Mouse (Mus musculus): Measurements from ENCODE around the gene Krtap17-1.
A peak's percentile ranks its signal among the peaks of the same experiment; 100 is the strongest.

Krtap17-1 gene

DNA sequence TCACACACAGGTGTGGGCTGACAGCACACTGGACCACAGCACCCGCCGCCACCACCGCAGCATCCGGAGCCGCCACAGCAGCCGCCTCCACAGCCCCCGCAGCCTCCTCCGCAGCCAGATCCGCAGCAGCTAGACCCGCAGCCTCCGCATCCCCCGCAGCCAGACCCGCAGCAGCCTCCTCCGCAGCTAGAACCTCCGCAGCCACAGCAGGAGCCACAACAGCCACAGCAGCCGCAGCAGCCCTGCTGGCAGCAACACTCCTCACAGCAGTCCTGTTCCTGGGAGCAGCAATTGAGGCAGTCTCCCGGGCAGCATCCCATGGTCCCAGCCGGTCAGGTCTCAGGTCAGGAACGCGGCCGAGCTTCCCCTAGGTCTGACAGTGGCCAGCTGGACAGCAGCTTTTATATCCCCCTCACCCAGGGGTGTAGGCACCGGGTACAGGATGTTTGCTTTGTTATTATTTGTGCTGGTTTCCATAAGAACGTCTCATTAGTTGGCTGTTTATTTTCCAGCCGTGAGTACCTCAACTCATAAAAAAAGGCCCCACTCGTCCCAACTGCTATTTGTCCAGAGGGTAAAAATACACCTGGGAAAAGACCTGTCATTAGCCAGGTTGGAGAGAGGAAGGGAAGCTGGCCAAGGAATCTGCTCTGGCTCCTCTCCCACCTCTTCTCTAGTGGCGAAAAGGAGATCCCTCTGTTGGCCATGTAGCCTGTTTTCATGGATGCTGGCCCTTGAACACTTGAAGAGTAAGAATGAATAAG, at the start of gene Krtap17-1:
TSS of gene Krtap17-1 (minus strand) at position 375 of the 764 bp plus-strand sequence.
- DNase-seq (ENCODE audit: low spot score), result no peak

DNA sequence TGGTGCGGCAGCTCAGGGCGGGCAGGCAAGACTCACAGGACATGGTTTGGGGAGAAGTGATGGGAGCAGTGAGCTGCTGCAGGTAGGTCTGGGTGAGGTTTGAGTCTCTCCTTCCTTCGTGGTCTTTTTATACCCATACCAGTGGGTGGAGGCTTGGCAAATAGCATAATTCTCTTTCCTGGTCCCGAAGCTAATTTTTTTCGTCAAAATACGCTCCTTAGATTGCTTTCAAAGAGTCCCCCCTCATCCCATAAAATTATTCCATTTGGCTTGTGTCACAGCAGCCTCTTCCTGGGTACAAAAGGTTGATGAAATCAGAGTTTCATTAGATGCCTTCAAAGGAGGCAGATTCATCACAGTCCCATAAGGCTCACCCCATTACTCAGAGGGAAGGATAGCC, 47.7 kb upstream of the Krtap17-1 start, which contains the start of gene Krt34:
TSS of gene Krt34 (minus strand) at position 101 of the 400 bp plus-strand sequence.
- DNase-seq (ENCODE audit: low spot score), result no peak

DNA sequence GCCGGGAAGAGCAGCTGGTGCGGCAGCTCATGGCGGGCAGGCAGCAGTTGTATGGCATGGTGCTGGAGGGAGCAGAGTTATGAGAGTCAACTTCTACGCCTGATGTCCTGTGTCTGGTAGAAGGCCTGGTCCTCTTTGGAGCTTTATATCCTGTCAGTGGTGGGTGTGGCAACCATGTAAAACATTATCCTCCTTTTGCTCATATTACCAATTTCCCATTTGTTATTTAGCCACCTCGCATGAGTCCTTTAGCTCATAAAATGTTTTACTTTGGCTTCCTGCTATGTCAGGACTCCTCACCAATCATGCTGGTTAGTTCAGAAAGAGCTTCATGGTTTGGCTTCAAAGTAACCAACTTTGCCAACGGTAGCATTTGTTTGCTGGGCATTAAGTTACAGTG, 36.0 kb upstream of the Krtap17-1 start, which contains the start of gene Krt33b:
TSS of gene Krt33b (minus strand) at position 101 of the 400 bp plus-strand sequence.
- DNase-seq (ENCODE audit: low spot score), result no peak

DNA sequence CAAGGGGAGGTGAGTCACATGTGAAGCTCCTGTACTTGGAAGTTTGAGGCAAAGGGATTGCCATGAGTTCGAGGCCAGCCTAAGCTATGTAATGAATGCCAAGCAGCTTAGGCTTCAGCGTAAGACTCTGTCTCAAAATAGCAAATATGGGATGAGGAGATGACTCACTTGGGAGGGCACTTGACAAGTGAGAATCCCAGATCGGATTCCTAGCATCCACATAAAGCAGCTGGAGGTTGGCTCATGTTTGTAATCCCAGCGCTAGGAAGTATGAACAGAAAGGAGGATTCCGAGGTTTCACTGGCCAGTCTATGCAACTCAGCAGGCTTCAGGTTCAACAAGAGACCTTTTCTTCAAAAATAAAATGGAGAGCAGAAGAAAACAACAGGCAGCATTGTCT, 27.6 kb upstream of the Krtap17-1 start:
- no peak for DNase-seq (ENCODE audit: low spot score)

DNA sequence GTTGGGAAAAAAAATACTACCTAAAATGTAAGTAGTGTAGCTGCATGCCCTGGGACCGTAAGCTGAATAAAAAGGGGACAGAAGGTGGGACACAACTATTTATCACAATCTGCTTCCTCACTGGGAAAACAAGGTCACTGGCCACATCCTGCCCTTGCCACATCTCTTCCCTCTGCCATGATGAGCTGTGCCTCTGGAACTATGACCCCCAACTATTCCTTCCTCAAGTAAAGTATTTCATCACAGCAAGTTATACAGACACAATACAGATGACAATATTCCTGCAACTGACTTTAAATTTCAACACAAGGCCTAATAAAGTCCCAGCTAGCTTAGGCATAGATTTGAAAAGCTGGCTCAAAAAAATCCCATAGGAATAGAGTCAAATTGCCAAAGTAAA, 25.7 kb upstream of the Krtap17-1 start:
- no peak for DNase-seq (ENCODE audit: low spot score)

DNA sequence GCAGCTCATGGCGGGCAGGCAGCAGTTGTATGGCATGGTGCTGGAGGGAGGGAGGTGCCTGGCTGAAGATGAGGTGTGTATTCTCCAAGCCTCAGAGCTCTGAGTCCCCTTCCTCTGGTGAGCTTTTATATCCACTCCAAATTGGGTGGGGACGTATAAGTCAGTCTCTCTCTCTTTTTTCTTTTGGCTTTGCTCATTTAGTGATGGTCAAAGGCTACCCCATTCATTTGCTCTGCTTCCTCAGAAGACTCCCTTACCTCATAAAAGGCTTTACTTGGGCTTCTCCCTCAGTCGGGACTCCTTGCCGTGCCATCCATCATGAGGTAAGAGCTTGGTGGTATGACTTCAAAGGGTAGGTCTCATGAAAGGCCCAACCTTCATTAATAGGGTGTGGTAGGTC, 22.3 kb upstream of the Krtap17-1 start, which contains the start of gene Krt33a:
TSS of gene Krt33a (minus strand) at position 101 of the 400 bp plus-strand sequence.
- DNase-seq (ENCODE audit: low spot score), result no peak

DNA sequence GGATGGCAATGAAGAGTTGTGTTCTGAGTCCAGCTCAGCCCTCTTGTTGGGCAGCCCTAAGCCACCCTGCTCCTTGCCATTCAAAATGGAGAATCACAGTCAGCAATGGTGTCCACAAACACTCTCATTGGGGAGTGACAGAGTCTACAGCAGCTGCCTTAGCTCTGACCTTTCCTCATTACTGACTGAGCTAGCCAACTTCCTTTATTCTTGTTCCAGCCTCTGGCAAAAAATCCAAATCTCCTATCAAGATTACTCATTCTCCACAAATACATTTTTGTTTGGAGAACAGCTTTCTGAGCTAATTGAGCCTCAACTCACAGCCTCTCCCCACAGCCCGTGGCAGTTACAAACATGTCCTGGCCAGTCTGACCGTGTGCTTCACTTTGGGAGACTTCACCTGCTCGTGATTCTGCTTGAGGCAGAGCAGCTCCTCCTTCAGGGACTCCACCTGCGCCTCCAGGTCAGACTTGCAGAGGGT, 19.9 kb upstream of the Krtap17-1 start:
- no peak for DNase-seq (ENCODE audit: low spot score)

DNA sequence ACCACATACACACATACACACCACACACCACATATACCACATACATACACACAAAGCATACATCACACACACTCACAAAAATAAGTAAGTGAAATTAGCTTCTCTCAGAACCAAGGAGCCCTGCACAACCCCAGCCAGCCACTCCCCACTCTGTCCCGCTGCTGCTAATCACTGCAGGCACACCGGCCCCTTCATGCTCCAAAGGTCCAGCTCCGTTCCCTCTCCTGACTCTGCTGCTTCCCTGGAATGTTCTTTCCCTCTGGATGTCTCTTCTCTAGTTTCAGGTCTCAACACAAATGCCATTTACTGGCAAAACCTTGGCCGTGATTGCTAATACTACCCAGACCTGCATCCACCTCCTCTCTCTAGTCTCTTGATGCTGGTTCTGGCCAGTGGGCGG, 16.9 kb upstream of the Krtap17-1 start:
- DNase-seq (ENCODE audit: low spot score), result no peak

DNA sequence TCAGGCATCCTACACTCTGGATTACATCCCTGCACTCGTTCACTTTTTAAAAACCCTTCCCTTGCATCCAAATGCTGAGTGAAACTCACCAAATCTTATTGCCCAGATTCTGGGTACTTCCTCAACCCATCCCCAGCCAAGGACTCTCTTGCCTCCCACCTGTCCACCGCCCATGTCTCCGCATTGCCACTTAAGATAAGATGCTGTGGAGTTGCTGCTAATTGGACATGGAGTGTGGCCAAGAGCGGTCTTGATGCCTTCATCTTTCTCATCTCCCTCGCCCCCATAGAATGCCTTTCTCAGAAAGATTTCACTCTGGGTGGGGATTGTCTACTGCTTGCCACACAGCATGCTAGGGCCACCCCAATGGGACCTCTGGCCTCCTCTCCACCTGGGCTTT, 14.5 kb upstream of the Krtap17-1 start:
- no peak for DNase-seq (ENCODE audit: low spot score)

DNA sequence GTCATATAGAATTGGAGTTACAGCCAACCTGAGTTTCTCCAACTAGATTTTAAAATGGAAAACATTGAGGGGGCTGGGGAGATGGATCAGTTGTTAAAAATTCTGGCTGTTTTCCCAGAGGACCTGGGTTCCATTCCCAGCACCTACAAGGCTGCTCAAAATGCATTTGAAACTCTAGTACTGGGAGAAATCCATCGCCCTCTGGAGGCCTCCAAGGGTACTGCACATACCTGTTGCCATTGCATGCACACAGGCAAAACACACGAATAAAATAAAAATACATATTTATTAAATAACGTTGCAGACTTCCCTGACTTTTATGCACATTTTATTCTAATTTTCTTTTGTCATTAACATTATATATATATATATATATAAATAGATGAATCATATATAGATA, 12.8 kb upstream of the Krtap17-1 start:
- no peak for DNase-seq (ENCODE audit: low spot score)

DNA sequence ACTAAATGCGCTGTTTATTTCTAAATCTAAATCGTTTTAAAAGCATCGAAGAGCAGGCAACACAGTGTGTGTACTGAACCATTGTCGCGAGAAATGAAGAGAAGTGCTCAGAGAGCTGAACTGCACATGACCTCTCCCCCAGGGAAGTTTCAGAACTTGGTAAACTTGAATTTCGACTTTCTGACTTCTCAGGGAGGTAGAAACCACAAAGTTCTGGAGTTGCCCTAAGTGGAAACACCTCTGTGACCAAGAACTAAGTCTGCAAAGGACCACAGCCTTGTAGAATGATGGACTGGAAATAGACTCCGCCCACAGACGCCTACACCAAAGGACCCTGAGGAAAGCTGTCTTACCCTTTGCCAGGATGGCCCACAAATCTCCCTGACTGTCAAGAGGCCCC, 12.1 kb upstream of the Krtap17-1 start:
- DNase-seq (ENCODE audit: low spot score), result no peak

DNA sequence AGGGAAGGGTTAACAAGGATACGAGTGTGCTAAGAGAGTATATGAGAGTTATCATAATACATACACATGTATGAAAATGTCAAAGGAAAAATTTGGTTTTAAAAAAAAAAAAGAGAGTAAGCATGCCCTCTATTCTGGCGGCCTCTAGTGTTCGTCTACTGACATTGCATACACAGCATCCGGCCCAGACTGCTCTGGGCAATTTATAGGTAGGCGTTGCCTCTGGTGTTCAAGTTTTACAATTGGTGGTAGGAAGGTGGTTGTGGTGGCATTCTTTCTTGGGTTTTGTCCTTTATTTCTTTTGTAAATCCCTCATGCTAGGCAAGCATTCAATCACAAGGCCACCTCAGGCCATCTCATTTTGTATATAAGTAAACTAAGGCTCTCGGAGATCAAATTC, 11.1 kb upstream of the Krtap17-1 start:
- peak; percentile 13 for DNase-seq (ENCODE audit: low spot score)

DNA sequence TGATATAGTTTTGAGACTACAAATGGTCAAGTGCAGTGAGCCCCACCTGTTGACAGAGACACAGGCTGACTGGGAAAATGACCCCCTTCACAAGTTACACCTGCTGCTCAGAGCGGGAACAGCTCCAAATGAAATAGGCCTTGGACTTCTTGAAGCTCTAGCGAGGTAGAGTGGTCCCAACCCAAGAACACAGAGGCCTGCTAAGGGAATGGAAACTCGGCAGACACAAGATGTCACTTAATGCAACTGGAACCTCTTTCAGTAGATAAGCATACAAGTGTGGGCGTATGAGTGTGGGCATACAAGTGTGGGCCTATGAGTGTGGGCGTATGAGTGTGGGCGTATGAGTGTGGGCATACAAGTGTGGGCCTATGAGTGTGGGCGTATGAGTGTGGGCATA, 5.3 kb upstream of the Krtap17-1 start:
- DNase-seq (ENCODE audit: low spot score), result no peak

DNA sequence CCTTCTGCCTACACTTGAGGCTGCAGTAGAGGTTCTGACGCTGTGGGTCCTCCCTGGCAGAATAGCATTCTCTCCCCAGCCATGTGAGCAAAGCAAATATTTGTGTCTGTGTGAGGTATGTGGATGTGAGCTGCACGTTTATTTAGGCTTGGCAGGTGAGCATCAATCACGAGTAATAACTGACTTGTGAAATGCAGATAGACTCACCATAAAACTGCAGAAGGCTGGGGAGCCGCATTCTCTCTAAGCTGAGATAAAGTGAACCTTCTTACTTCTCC, 529 bp upstream of the Krtap17-1 start:
- DNase-seq (ENCODE audit: low spot score), result no peak

DNA sequence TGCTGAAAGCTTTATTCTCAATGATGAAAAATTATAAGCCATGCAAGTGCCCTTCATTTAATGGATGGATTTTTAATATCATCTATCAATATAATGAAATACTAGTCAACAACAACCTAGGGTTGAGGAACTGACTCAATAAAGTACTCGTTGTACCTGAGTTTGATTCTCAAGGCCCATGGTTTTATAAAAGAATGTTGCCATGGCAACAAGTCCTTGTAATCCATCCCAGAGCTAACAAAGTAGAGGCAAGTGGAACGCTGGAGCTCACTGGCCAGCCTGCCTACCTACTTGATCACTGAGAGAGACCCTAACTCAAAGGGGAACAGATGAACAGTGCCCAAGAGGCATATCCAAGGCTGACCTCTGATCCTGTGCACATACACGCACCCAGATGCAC, 3.2 kb downstream of the Krtap17-1 start:
- DNase-seq (ENCODE audit: low spot score), result no peak

DNA sequence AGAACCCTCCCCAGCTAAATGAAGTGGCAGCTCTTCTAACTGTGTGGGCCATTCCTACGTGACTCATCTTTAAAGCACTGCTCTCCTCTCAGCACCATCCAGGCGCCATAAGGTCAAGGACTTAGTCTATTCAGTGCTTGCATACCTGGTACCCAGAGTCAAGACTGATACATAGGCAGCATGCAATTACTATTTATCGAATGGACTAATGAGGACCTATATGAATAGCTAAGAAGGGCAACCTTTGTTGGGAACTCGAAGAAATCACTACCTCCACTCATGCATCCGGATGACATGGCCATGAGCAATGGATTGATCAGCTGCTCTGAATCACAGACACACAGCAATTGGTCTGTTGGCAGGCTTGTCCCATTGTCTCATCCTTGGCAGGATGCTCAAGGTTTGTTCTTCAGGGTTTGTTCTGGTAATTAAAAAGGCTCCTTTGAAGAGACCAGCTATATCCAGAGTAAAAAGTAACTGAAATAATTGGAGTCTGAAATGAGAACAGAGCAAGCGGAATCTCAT, 3.9 kb downstream of the Krtap17-1 start:
- no peak for DNase-seq (ENCODE audit: low spot score)

DNA sequence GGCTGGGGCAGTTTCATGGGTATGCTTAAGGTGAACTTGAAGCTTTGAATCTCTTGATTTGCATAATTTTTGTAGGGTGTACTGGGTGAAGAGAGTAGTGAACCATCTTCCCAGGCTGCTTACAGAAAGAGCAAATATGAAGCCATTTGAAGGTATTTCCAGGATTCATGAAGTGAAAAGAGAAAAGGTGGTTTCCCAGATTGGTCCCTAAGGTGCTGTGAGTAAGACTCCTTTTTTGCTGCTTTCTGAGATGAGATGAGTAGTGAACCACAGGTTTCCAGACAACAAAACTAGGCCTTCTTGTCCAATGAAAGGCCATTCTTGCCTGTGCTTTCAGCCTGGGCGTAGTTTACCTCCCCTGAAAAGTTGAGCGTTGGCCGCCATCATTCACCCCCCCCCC, 5.3 kb downstream of the Krtap17-1 start:
- DNase-seq (ENCODE audit: low spot score), result no peak

DNA sequence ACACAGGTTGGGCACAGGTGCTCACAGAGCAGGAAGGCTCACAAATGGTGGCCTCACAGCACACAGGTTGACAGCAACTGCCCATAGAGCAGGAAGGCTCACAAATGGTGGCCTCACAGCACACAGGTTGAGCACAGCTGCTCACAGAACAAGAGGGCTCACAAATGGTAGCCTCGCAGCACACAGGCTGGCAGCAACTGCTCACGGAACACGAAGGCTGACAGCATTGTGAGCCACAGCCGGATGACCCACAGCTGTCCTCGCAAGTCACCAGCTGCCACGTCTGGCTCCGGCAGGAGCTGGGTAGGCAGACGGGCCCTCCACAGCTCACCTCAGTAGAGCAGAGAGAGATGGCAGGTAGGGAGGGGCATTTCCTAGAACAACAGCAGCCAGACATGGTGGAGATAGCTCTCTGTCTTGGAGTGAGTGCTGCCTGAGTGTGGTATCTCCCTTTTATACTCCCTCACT, 7.6 kb downstream of the Krtap17-1 start, which contains the start of gene Krtap16-1:
TSS of gene Krtap16-1 (minus strand) at position 418 of the 468 bp plus-strand sequence.
- no peak for DNase-seq (ENCODE audit: low spot score)

DNA sequence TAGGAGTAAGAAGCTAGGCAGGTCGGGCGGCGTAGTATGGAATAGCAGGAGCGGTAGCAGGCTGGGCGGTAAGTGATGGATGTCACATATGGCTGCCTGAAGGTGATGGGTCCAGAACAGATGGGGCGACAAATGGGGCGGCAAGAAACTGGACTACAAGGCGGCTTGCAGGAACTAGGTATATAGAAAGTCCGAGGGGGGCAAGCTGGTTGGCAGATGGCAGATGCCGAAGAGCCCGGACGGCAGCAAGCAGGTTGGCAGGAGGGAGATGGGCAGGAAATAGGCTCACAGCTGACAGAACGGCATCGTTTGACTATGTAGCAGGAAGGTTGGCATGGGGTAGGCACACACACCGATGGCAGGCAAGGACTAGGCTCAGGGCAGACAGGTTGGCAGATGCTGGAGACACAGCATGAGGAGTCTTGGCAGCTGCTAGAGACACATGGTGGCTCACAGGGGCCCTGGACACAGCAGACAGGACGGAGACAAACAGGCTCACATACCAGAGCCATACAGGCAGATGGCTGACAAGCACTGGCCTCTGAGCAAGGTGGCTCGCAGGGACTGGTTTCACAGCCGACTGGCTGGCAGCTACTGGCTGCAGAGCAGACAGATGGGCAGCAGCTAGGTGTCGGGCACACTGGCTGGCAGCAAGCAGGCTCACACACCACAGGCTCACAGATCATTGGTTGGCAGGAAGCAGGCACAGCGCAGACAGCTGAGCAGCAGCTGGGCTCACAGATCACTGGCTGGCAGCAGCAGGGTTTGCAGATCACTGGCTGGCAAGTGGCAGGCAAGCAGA, 8.3 kb downstream of the Krtap17-1 start:
- no peak for DNase-seq (ENCODE audit: low spot score)

DNA sequence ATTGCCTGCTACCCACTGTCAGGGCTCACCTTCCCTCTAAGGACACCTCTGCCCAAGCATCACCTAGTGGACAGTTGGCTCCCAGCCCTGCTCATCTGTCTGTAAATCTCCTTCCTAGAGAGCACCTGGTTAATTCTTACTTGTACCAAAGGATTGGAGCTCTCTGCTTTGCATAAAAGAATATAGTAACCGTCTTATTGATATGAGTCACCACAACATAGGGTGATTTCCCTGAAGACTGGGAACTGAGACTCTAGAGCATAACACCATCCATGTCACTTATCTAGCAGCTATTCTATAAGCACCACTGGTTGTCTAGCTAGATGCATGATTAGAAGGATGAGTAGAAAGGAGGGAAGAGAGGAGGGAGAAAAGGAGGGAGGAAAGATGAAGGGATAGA, 10.4 kb downstream of the Krtap17-1 start:
- no peak for DNase-seq (ENCODE audit: low spot score)

DNA sequence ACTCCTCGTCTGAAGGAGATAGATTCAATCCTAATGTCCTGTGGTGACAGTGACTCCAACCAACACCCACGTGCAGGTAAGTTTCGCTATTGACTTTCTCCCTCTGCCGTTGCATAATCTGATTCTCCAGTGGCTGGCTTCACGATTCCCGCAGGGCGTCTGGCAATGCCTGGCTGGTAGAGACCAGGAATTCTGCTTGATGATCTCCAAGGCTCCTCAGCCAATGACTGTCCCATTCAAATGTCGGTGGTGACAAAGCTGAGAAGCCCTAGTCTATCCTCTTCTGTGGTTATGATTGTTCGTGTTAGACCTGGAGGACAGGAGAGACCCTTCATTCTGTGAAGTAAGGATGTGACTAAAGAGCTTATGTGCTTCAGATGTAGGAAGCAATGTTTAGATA, 11.1 kb downstream of the Krtap17-1 start:
- DNase-seq (ENCODE audit: low spot score), result no peak

DNA sequence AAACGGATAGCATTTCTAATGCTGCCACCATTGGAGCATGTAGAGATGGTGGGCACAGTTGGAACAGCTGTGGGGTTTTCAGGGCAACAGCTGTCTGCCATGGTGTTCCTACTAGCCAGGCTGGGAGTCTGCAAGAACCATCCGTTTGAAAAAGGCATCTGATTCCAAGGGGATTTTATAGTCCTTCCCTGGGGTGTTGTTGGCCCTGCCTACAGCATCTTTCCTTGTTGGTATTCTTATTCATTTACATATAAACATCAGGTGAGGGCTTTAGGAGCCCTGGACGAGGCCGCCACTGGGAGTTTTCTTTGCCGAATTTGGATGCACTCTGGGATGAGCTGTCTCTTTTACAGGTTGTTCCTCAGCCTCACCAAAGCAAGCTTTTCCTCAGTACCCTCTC, 14.8 kb downstream of the Krtap17-1 start, which contains the start of gene Krtap29-1:
TSS of gene Krtap29-1 (minus strand) at position 101 of the 400 bp plus-strand sequence.
- no peak for DNase-seq (ENCODE audit: low spot score)

DNA sequence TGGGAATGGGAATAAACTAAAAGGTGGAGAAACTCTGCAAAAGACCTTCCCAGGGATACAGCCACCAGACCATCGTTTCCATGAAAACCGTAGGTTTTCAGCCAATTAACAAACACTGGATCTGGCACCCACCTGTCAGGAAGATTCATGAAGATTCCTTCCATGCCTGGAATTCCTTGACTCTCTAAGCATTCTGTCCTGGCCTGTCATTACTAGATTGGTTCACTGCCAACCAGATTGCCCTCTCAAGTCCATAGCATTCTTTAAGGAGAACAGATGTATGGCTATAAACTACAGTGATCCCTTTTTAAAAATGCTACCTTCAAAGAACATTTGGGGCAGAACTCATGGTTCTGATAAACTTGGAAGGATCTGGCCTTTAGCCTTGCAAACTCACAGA, 27.8 kb downstream of the Krtap17-1 start:
- DNase-seq (ENCODE audit: low spot score), result no peak

Data from ovary, postnatal 36 days (tissue).